Mouse (Mus musculus): ENCODE results near the gene Slc39a11.

DNA sequence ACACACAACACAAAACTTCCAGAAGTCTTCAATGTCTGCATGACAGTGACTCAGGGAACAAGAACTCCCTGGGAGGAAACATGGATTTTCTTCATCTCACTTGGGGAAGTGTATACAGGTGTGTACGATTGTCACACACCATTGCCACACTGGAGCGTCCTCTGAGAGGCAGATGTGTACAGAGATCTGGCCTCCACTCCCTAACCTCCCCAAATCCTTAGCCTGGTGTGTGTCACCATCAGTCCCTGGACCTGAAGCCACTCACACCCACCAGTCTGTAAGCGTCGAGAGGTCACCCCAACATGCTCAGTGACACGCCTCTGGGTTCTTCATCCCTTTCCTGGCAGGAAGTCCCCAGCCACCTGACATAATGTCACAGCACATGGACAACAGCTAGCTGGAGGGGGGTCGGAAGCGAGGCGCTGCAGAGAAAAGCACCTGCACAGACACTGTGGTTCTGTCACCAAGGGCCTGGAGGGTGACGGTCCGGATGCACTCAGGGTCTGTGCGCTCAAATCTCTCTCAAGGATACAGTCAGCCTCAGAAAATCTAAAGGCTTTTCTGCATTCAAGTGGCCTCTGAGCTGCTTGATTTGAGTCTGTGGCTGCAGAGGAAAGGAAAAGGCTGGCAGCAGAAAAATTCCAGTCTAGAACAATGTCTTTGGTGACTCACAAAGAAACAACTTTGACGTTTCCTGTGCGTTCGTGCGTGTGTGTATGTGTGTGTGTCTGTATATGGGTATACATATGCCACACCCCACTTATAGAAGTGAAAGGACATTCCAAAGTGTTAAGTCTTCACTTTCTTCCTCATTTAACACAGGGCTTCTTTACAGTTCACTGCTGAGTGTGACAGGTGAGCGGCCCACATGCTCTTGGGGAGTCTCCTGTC lies 113.3 kb downstream of the Slc39a11 start:
- TF ChIP-seq CTCF (IDR thresholded peaks at IDR 0.05) (no peak), EP300 (IDR thresholded peaks at IDR 0.05) (peak; percentile 87)

Measured in lung, postnatal 0 days (tissue).